Mouse (Mus musculus): Measurements from ENCODE around the gene Fasn. TPM values are rescaled to one million over a fixed set of nuclear protein-coding genes. Genes with fewer than 3 reads are reported as not detected.
"Not testable (repeated sequence)": the region's sequence is repeated elsewhere in the genome, so short reads cannot be mapped to it uniquely, and the experiment has no call there.

Fasn gene
- polyA plus RNA-seq, 1 experiment from 2014 or later, result 24.2 TPM

DNA sequence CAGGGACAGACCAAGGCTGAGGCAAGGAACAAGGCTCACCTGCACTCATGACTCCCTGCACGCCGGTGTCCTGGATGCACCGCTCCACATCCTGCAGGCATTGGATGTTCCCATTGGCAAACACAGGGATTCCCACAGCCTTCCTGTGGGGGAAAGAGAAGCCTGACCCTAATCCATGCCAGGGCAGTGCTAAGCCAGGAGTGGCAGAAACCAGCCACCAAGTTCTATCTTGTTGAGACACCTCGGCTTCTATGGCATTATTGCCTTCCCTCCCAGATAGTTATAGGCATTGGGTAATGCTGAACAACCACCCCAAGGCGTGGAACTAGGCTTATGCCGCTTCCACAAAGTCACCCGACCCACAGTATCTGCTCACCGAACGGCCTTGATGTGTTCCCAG is 31.7 kb downstream of the Fasn start:
- WGBS (ENCODE audit: insufficient replicate concordance), result 87% methylated on average over 9 of the region's 9 CpGs

DNA sequence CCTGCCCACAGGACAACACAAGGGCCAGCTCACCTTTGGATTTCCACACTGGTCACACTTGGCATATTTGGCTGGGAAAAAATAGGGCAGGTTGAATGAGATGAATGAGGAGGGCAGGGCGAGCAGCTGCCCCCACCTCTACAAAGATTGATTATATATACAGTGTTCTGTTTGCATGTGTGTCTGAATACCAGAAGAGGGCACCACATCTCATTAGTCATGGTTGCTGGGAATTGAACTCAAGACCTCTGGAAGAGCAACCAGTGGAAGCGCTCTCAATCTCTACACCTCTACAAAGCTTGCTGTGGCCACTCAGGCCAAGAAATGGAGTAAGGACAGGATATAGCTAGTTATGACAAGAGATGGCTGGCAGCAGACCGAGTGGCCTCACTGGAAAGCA is 34.5 kb downstream of the Fasn start:
- peaks cover 11% of the 10 kb centered on the region for H3K4me1 ChIP-seq (ENCODE audit: control insufficient read depth, low read depth, low read length)
- H3K27me3 ChIP-seq (ENCODE audit: control insufficient read depth, insufficient read depth, low read depth, low read length), result no peaks in the 10 kb centered on the region
- ATAC-seq (ENCODE audit: low read depth), result no peak
- H3K27ac ChIP-seq (ENCODE audit: low read length), result no peak overlapping the region
- no peak overlapping the region for H3K4me2 ChIP-seq (ENCODE audit: low read depth, low read length)
- no peak overlapping the region for H3K4me3 ChIP-seq (ENCODE audit: low read depth, low read length)
- H3K36me3 ChIP-seq (ENCODE audit: control insufficient read depth, insufficient read depth), result peaks cover 48% of the 10 kb centered on the region
- H3K9me3 ChIP-seq (replicated peaks; ENCODE audit: control insufficient read depth, low read length), result no peaks in the 10 kb centered on the region
- no peak overlapping the region for H3K9ac ChIP-seq (ENCODE audit: low read depth, low read length)
- WGBS (ENCODE audit: insufficient replicate concordance), result 74% methylated on average over 3 of the region's 3 CpGs

More for the DNA sequence above, 31.7 kb downstream of the Fasn start:
- no peak overlapping the region for H3K9ac ChIP-seq (ENCODE audit: low read depth, low read length)
- peaks cover 16% of the 10 kb centered on the region for H3K4me1 ChIP-seq (ENCODE audit: control insufficient read depth, low read depth, low read length)
- no peak overlapping the region for H3K4me3 ChIP-seq (ENCODE audit: low read depth, low read length)
- no peaks in the 10 kb centered on the region for H3K9me3 ChIP-seq (replicated peaks; ENCODE audit: control insufficient read depth, low read length)
- ATAC-seq (ENCODE audit: low read depth), result no peak
- no peaks in the 10 kb centered on the region for H3K27me3 ChIP-seq (ENCODE audit: control insufficient read depth, insufficient read depth, low read depth, low read length)
- H3K27ac ChIP-seq (ENCODE audit: low read length), result no peak overlapping the region
- H3K4me2 ChIP-seq (ENCODE audit: low read depth, low read length), result no peak overlapping the region
- H3K36me3 ChIP-seq (ENCODE audit: control insufficient read depth, insufficient read depth), result peaks cover 45% of the 10 kb centered on the region

- Histone ChIP-seq H3K4me1 (ENCODE audit: control insufficient read depth, low read depth, low read length) (peaks cover 11% of the 10 kb centered on the region), H3K27me3 (ENCODE audit: control insufficient read depth, insufficient read depth, low read depth, low read length) (no peaks in the 10 kb centered on the region), H3K9ac (ENCODE audit: low read depth, low read length) (no peak overlapping the region), H3K27ac (ENCODE audit: low read length) (no peak overlapping the region), H3K36me3 (ENCODE audit: control insufficient read depth, insufficient read depth) (peaks cover 48% of the 10 kb centered on the region), H3K9me3 (replicated peaks; ENCODE audit: control insufficient read depth, low read length) (no peaks in the 10 kb centered on the region), H3K4me3 (ENCODE audit: low read depth, low read length) (no peak overlapping the region), H3K4me2 (ENCODE audit: low read depth, low read length) (no peak overlapping the region)
- WGBS (ENCODE audit: insufficient replicate concordance), result 72% methylated on average over 4 of the region's 4 CpGs
- no peak for ATAC-seq (ENCODE audit: low read depth)
These were observed 35.0 kb downstream of the Fasn start for GRCm38 (mm10) chr11:120789355-120789754.

DNA sequence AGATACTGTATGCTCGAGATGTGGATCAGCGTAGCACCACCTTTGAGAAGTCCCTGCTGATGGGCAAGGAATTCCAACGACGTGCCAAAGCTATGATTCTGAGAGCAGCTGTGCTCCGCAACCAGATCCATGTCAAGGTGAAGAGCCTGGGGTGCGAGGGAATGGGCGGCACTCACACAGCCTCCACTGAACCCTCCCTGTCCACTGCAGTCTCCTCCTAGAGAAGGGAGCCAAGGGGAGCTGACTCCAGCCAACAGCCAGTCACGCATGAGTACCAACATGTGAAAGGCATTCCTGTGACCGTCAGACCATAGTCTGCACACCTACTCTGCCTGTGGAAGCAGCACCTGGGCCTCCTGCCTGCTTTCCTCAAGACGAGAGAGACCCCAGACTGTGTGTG is 35.9 kb downstream of the Fasn start:
- H3K4me3 ChIP-seq (ENCODE audit: low read depth, low read length); H3K9ac ChIP-seq (ENCODE audit: low read depth, low read length); H3K27ac ChIP-seq (ENCODE audit: low read length); H3K27me3 ChIP-seq (ENCODE audit: control insufficient read depth, insufficient read depth, low read depth, low read length); H3K9me3 ChIP-seq (replicated peaks; ENCODE audit: control insufficient read depth, low read length); H3K4me2 ChIP-seq (ENCODE audit: low read depth, low read length); ATAC-seq (ENCODE audit: low read depth): not testable (repeated sequence)
- peaks cover 48% of the 10 kb centered on the region for H3K36me3 ChIP-seq (ENCODE audit: control insufficient read depth, insufficient read depth)
- peaks cover 13% of the 10 kb centered on the region for H3K4me1 ChIP-seq (ENCODE audit: control insufficient read depth, low read depth, low read length)
- 83% methylated on average over 9 of the region's 10 CpGs for WGBS (ENCODE audit: insufficient replicate concordance)

GRCm38 (mm10) chr11:120785145-120785544 is 39.2 kb downstream of the Fasn start:
- Histone ChIP-seq H3K4me3 (ENCODE audit: low read depth, low read length) (peak overlapping the region; percentile 87), H3K4me1 (ENCODE audit: control insufficient read depth, low read depth, low read length) (peaks cover 19% of the 10 kb centered on the region), H3K27me3 (ENCODE audit: control insufficient read depth, insufficient read depth, low read depth, low read length) (no peaks in the 10 kb centered on the region), H3K4me2 (ENCODE audit: low read depth, low read length) (peak overlapping the region; percentile 99), H3K9ac (ENCODE audit: low read depth, low read length) (peak overlapping the region; percentile 95), H3K36me3 (ENCODE audit: control insufficient read depth, insufficient read depth) (peaks cover 20% of the 10 kb centered on the region), H3K27ac (ENCODE audit: low read length) (no peak overlapping the region; the same call in 1 of the 2 replicates), H3K9me3 (replicated peaks; ENCODE audit: control insufficient read depth, low read length) (no peaks in the 10 kb centered on the region)
- WGBS (ENCODE audit: insufficient replicate concordance), result 31% methylated on average over 9 of the region's 9 CpGs
- ATAC-seq (ENCODE audit: low read depth), result no peak

GRCm38 (mm10) chr11:120784064-120784791 is 40.1 kb downstream of the Fasn start, which contains the start of the genes Rfng and Gps1:
Rfng (minus strand) TSS chr11:120784207.
Gps1 (plus strand) TSS chr11:120784272.
- Histone ChIP-seq H3K4me1 (ENCODE audit: control insufficient read depth, low read depth, low read length) (peaks cover 19% of the 10 kb centered on the region), H3K27ac (ENCODE audit: low read length) (peak within 1 kb of the TSS; percentile 78), H3K4me3 (ENCODE audit: low read depth, low read length) (peak within 1 kb of the TSS; percentile 87), H3K9me3 (replicated peaks; ENCODE audit: control insufficient read depth, low read length) (no peaks in the 10 kb centered on the region), H3K36me3 (ENCODE audit: control insufficient read depth, insufficient read depth) (peaks cover 11% of the 10 kb centered on the region), H3K9ac (ENCODE audit: low read depth, low read length) (peak within 1 kb of the TSS; percentile 95), H3K27me3 (ENCODE audit: control insufficient read depth, insufficient read depth, low read depth, low read length) (no peaks in the 10 kb centered on the region), H3K4me2 (ENCODE audit: low read depth, low read length) (peak within 1 kb of the TSS; percentile 99)
- peak; percentile 82 for ATAC-seq (ENCODE audit: low read depth)
- 0% methylated on average over 75 of the region's 107 CpGs for WGBS (ENCODE audit: insufficient replicate concordance)

DNA sequence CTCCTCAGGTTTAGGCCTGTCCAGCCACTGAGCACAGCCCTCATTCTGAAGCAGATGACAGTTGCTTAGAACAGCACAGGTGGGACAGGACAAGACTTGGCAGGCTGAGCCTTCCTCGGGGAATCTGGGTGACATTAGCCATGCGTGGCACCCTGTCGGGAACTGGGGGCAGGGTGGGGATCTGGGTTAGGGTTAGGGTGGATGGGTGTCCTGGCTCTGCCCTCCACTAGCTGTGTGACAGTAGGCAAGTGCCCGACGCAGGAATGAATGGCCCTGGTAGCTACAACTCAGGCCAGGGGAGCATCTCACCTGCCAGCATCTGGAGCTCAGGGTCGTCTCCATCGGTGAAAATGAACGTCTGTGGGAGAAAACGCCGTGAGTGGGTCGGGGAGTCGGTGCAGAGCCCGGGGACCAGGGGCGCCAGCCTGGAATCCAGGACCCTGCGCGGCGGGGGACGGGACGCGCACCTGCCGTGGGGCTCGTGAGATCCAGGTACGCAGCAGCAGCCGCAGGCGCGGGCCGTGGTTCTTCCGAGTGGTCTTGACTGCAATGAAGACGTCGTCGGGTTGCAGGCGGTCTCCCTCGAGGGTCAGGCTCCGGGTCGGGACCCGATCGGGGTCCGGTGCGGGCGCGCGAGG is 40.8 kb downstream of the Fasn start:
- 3% methylated on average over 42 of the region's 42 CpGs for WGBS (ENCODE audit: insufficient replicate concordance)
- Histone ChIP-seq H3K36me3 (ENCODE audit: control insufficient read depth, insufficient read depth) (peaks cover 7% of the 10 kb centered on the region), H3K27me3 (ENCODE audit: control insufficient read depth, insufficient read depth, low read depth, low read length) (no peaks in the 10 kb centered on the region), H3K27ac (ENCODE audit: low read length) (peak overlapping the region; percentile 78), H3K4me2 (ENCODE audit: low read depth, low read length) (peak overlapping the region; percentile 99), H3K4me1 (ENCODE audit: control insufficient read depth, low read depth, low read length) (peaks cover 19% of the 10 kb centered on the region), H3K4me3 (ENCODE audit: low read depth, low read length) (peak overlapping the region; percentile 87), H3K9ac (ENCODE audit: low read depth, low read length) (peak overlapping the region; percentile 95), H3K9me3 (replicated peaks; ENCODE audit: control insufficient read depth, low read length) (no peaks in the 10 kb centered on the region)
- no peak for ATAC-seq (ENCODE audit: low read depth)

DNA sequence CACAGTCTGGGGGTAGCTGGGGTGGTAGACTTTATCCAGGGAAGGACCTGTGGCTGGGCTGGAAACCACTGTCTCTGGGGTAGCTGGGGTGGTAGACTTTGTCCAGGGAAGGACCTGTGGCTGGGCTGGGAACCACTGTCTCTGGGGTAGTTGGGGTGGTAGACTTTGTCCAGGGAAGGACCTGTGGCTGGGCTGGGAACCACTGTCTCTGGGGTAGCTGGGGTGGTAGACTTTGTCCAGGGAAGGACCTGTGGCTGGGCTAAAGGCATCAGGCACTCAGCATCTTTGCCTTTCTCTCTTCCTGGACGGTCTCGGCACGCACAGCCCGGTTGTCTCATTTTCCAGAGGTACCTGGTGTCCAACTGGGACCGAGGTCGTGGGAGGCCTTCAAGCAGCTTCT is 43.0 kb downstream of the Fasn start:
- not testable (repeated sequence) for H3K4me3 ChIP-seq (ENCODE audit: low read depth, low read length); H3K27ac ChIP-seq (ENCODE audit: low read length); H3K9me3 ChIP-seq (replicated peaks; ENCODE audit: control insufficient read depth, low read length); ATAC-seq (ENCODE audit: low read depth); H3K36me3 ChIP-seq (ENCODE audit: control insufficient read depth, insufficient read depth); H3K9ac ChIP-seq (ENCODE audit: low read depth, low read length); H3K27me3 ChIP-seq (ENCODE audit: control insufficient read depth, insufficient read depth, low read depth, low read length); H3K4me2 ChIP-seq (ENCODE audit: low read depth, low read length)
- peaks cover 19% of the 10 kb centered on the region for H3K4me1 ChIP-seq (ENCODE audit: control insufficient read depth, low read depth, low read length)
- 88% methylated on average over 6 of the region's 6 CpGs for WGBS (ENCODE audit: insufficient replicate concordance)

- no peak overlapping the region for H3K4me3 ChIP-seq (ENCODE audit: low read depth, low read length)
- no peak overlapping the region for H3K9ac ChIP-seq (ENCODE audit: low read depth, low read length)
- no peak overlapping the region for H3K4me2 ChIP-seq (ENCODE audit: low read depth, low read length)
- H3K4me1 ChIP-seq (ENCODE audit: control insufficient read depth, low read depth, low read length), result peaks cover 10% of the 10 kb centered on the region
- no peaks in the 10 kb centered on the region for H3K36me3 ChIP-seq (ENCODE audit: control insufficient read depth, insufficient read depth)
- no peaks in the 10 kb centered on the region for H3K27me3 ChIP-seq (ENCODE audit: control insufficient read depth, insufficient read depth, low read depth, low read length)
- no peak for ATAC-seq (ENCODE audit: low read depth)
- WGBS (ENCODE audit: insufficient replicate concordance), result 78% methylated on average over 1 of the region's 1 CpGs
- no peak overlapping the region for H3K27ac ChIP-seq (ENCODE audit: low read length)
- H3K9me3 ChIP-seq (replicated peaks; ENCODE audit: control insufficient read depth, low read length), result no peaks in the 10 kb centered on the region
These were observed 44.5 kb downstream of the Fasn start for GRCm38 (mm10) chr11:120779876-120780275.

Data from liver, embryonic 16.5 days (tissue).